14 mouse cellular contexts compared by ENCODE assay signal in the genomic region with DNA sequence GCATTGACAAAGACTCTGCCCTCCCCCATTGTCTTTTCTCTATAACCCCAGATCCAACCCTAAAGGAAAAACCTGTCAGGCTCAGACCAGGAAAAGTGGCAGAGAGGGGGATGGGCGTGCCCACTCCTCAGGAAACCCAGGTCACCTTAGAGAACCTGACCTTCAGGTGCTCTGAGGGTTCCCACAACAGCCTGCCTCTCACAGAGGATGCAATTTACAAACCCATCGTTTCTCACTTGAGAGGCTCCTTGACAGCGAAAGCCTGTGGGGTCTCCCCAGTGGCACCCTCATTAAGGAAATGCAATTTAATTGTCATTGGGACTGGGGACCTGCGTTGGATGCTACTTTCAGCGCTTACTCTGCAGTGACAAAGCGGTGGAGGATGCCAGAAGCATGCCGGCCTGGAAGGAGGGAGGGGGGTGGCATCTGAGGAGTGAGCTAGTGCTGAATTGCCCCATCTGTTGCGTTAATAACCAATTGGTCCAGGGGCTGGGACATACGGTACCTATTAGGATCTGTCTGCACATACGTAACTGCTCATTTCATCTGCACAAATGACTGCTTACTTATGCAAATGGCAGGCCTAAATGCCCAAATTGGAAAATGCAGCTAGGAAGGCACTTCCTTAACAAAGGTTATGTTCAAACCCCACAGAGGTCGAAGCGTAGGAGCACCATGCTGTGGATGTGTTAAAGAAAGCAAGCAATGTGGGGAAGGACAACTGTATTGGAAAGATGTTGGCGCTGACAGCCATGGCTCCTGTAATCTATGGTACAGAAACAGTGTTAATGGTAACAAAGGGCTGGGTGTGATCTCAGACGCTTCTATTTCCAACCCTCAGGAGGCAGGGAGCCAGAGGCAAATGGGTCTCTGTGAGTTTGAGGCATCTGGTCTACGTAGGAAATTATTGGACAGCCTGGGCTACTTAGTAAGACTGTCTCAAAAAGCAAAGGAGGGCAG. TPM values are rescaled to one million over a fixed set of nuclear protein-coding genes. Genes with fewer than 3 reads are reported as not detected.
DNase-seq lines count a peak whose midpoint lies in the region; ATAC-seq and TF ChIP-seq lines count a peak whose summit lies in the region.
"Had no signal": no experiment of that assay in that cellular context is flagged by ENCODE, and none has a peak within 500 bp of the region (broad histone marks: within the 10 kb centered on the region; RNA-seq: fewer than 3 reads in every experiment).

No protein-coding gene starts in this region.

- no peaks in the 10 kb centered on the region for H3K27me3 ChIP-seq in forebrain, embryonic 11.5 days (ENCODE audit: control insufficient read depth, insufficient read depth, low read length)
- H3K27me3 ChIP-seq in forebrain, embryonic 10.5 days (ENCODE audit: poor library complexity, severe bottlenecking): no peaks in the 10 kb centered on the region
- H3K27me3 ChIP-seq in embryonic facial prominence, embryonic 14.5 days (replicated peaks; ENCODE audit: control insufficient read depth, insufficient read depth, low read length): no peaks in the 10 kb centered on the region
- H3K27me3 ChIP-seq in hindbrain, embryonic 15.5 days: no peaks in the 10 kb centered on the region
- no peaks in the 10 kb centered on the region for H3K27me3 ChIP-seq in midbrain, postnatal 0 days (ENCODE audit: insufficient read depth, low read length)
- H3K27me3 ChIP-seq in intestine, embryonic 16.5 days (replicated peaks; ENCODE audit: control insufficient read depth, insufficient read depth, low read length): no peaks in the 10 kb centered on the region
- H3K27me3 ChIP-seq in lung, postnatal 0 days (replicated peaks; ENCODE audit: insufficient read depth, low read length): no peaks in the 10 kb centered on the region
- H3K27me3 ChIP-seq: liver, embryonic 15.5 days had no signal

- no peaks in the 10 kb centered on the region for H3K9me3 ChIP-seq in forebrain, embryonic 11.5 days (ENCODE audit: control insufficient read depth, low read length)
- H3K9me3 ChIP-seq in forebrain, embryonic 10.5 days: no peaks in the 10 kb centered on the region
- H3K9me3 ChIP-seq in embryonic facial prominence, embryonic 14.5 days (ENCODE audit: control insufficient read depth, low read length): no peaks in the 10 kb centered on the region
- H3K9me3 ChIP-seq in hindbrain, embryonic 15.5 days: no peaks in the 10 kb centered on the region
- H3K9me3 ChIP-seq in midbrain, postnatal 0 days (ENCODE audit: low read length): no peaks in the 10 kb centered on the region
- no peaks in the 10 kb centered on the region for H3K9me3 ChIP-seq in intestine, embryonic 16.5 days (ENCODE audit: control insufficient read depth, low read length)
- H3K9me3 ChIP-seq in lung, postnatal 0 days (ENCODE audit: low read length): no peaks in the 10 kb centered on the region
- H3K9me3 ChIP-seq: liver, embryonic 15.5 days had no signal

- H3K36me3 ChIP-seq in forebrain, embryonic 11.5 days (ENCODE audit: control insufficient read depth, insufficient read depth, low read length): no peaks in the 10 kb centered on the region
- H3K36me3 ChIP-seq in forebrain, embryonic 10.5 days (replicated peaks): no peaks in the 10 kb centered on the region
- H3K36me3 ChIP-seq in embryonic facial prominence, embryonic 14.5 days (ENCODE audit: control insufficient read depth, insufficient read depth, low read length): no peaks in the 10 kb centered on the region
- no peaks in the 10 kb centered on the region for H3K36me3 ChIP-seq in hindbrain, embryonic 15.5 days
- no peaks in the 10 kb centered on the region for H3K36me3 ChIP-seq in midbrain, postnatal 0 days (ENCODE audit: insufficient read depth, low read length)
- H3K36me3 ChIP-seq in intestine, embryonic 16.5 days (ENCODE audit: control insufficient read depth, insufficient read depth, low read length): no peaks in the 10 kb centered on the region
- H3K36me3 ChIP-seq in lung, postnatal 0 days (ENCODE audit: insufficient read depth, low read length): no peaks in the 10 kb centered on the region
- H3K36me3 ChIP-seq: liver, embryonic 15.5 days had no signal

- TF ChIP-seq EP300 in lung, postnatal 0 days (IDR thresholded peaks at IDR 0.05): no peak

- H3K4me2 ChIP-seq in forebrain, embryonic 11.5 days (ENCODE audit: low read depth, low read length, severe bottlenecking): no peak overlapping the region
- no peak overlapping the region for H3K4me2 ChIP-seq in embryonic facial prominence, embryonic 14.5 days (ENCODE audit: low read depth, low read length)
- H3K4me2 ChIP-seq in hindbrain, embryonic 15.5 days: 0 out of 2 replicates have a peak overlapping the region, but pooled peaks have one; percentile 6
- H3K4me2 ChIP-seq in midbrain, postnatal 0 days (ENCODE audit: low read depth, low read length, poor library complexity, severe bottlenecking): no peak overlapping the region
- no peak overlapping the region for H3K4me2 ChIP-seq in intestine, embryonic 16.5 days (ENCODE audit: low read depth, low read length)
- H3K4me2 ChIP-seq in lung, postnatal 0 days (replicated peaks; ENCODE audit: low read depth, low read length): no peak overlapping the region
- H3K4me2 ChIP-seq: liver, embryonic 15.5 days had no signal

- H3K27ac ChIP-seq in forebrain, embryonic 11.5 days (ENCODE audit: low read depth, low read length): peak overlapping the region; percentile 59; the same call in 1 of the 2 replicates
- no peak overlapping the region for H3K27ac ChIP-seq in forebrain, embryonic 10.5 days
- H3K27ac ChIP-seq in embryonic facial prominence, embryonic 14.5 days (replicated peaks; ENCODE audit: low read depth, low read length): no peak overlapping the region
- peak overlapping the region; percentile 70 for H3K27ac ChIP-seq in hindbrain, embryonic 15.5 days (replicated peaks)
- H3K27ac ChIP-seq in midbrain, postnatal 0 days (ENCODE audit: low read depth, low read length): no peak overlapping the region
- H3K27ac ChIP-seq in intestine, embryonic 16.5 days (ENCODE audit: low read length): no peak overlapping the region
- H3K27ac ChIP-seq in lung, postnatal 0 days (ENCODE audit: low read length): no peak overlapping the region
- H3K27ac ChIP-seq: liver, embryonic 15.5 days had no signal

- H3K4me3 ChIP-seq in forebrain, embryonic 11.5 days (ENCODE audit: low read depth, low read length): no peak overlapping the region
- H3K4me3 ChIP-seq in forebrain, embryonic 10.5 days: no peak overlapping the region
- H3K4me3 ChIP-seq in embryonic facial prominence, embryonic 14.5 days (ENCODE audit: low read depth, low read length): no peak overlapping the region
- no peak overlapping the region for H3K4me3 ChIP-seq in hindbrain, embryonic 15.5 days
- no peak overlapping the region for H3K4me3 ChIP-seq in midbrain, postnatal 0 days (ENCODE audit: low read depth, low read length)
- no peak overlapping the region for H3K4me3 ChIP-seq in intestine, embryonic 16.5 days (ENCODE audit: low read length)
- H3K4me3 ChIP-seq in lung, postnatal 0 days (ENCODE audit: low read depth, low read length): no peak overlapping the region
- H3K4me3 ChIP-seq: liver, embryonic 15.5 days had no signal

- peak; percentile 77 for ATAC-seq in forebrain, embryonic 11.5 days (replicated peaks; ENCODE audit: low FRiP score)
- peak; percentile 68 for ATAC-seq in embryonic facial prominence, embryonic 14.5 days (ENCODE audit: low read depth)
- peak; percentile 82 for ATAC-seq in hindbrain, embryonic 15.5 days (ENCODE audit: low FRiP score, low read depth)
- peak; percentile 32; the same call in 1 of the 2 replicates for ATAC-seq in midbrain, postnatal 0 days (ENCODE audit: low FRiP score)
- ATAC-seq in intestine, embryonic 16.5 days: no peak
- no peak for ATAC-seq in lung, postnatal 0 days
- ATAC-seq: Patski had no signal

- H3K9ac ChIP-seq in forebrain, embryonic 11.5 days (ENCODE audit: low read length): no peak overlapping the region; the same call in 1 of the 2 replicates
- H3K9ac ChIP-seq in embryonic facial prominence, embryonic 14.5 days (ENCODE audit: low read depth, low read length): no peak overlapping the region
- H3K9ac ChIP-seq in hindbrain, embryonic 15.5 days: no peak overlapping the region
- H3K9ac ChIP-seq in midbrain, postnatal 0 days (replicated peaks; ENCODE audit: low read length, poor library complexity, severe bottlenecking): no peak overlapping the region
- no peak overlapping the region for H3K9ac ChIP-seq in intestine, embryonic 16.5 days (ENCODE audit: low read depth, low read length)
- no peak overlapping the region for H3K9ac ChIP-seq in lung, postnatal 0 days (replicated peaks; ENCODE audit: low read depth)
- H3K9ac ChIP-seq: liver, embryonic 15.5 days had no signal

- peaks cover 12% of the 10 kb centered on the region for H3K4me1 ChIP-seq in forebrain, embryonic 11.5 days (replicated peaks; ENCODE audit: control insufficient read depth, insufficient read depth, low read length)
- H3K4me1 ChIP-seq in forebrain, embryonic 10.5 days: peaks cover 43% of the 10 kb centered on the region
- 0 out of 2 replicates have a peak, but pooled peaks cover 4% of the 10 kb centered on the region for H3K4me1 ChIP-seq in embryonic facial prominence, embryonic 14.5 days (ENCODE audit: control insufficient read depth, insufficient read depth, low read length)
- H3K4me1 ChIP-seq in hindbrain, embryonic 15.5 days (replicated peaks): peaks cover 32% of the 10 kb centered on the region
- H3K4me1 ChIP-seq in midbrain, postnatal 0 days (ENCODE audit: insufficient read depth, low read length): 0 out of 2 replicates have a peak, but pooled peaks cover 7% of the 10 kb centered on the region
- H3K4me1 ChIP-seq in intestine, embryonic 16.5 days (ENCODE audit: control insufficient read depth, insufficient read depth, low read length): no peaks in the 10 kb centered on the region
- H3K4me1 ChIP-seq in lung, postnatal 0 days (ENCODE audit: insufficient read depth, low read depth, low read length): no peaks in the 10 kb centered on the region
- H3K4me1 ChIP-seq: liver, embryonic 15.5 days had no signal

- TF ChIP-seq CTCF in midbrain, postnatal 0 days (IDR thresholded peaks at IDR 0.05): no peak
- TF ChIP-seq CTCF in lung, postnatal 0 days (IDR thresholded peaks at IDR 0.05): no peak

- peak; percentile 69 for DNase-seq in forebrain, embryonic 11.5 days (ENCODE audit: low spot score)
- no peak for DNase-seq in forebrain, embryonic 10.5 days (ENCODE audit: extremely low spot score, low spot score)
- DNase-seq in embryonic facial prominence, embryonic 14.5 days (ENCODE audit: low spot score): peak; percentile 63
- peak; percentile 82 for DNase-seq in midbrain, postnatal 0 days (ENCODE audit: low spot score)
- no peak for DNase-seq in liver
- DNase-seq in lung, postnatal 0 days (ENCODE audit: low spot score): no peak

- WGBS in forebrain, embryonic 11.5 days: 60% methylated on average over 15 of the region's 15 CpGs
- WGBS in forebrain, embryonic 10.5 days: 77% methylated on average over 15 of the region's 15 CpGs
- 48% methylated on average over 15 of the region's 15 CpGs for WGBS in embryonic facial prominence, embryonic 14.5 days
- WGBS in hindbrain, embryonic 15.5 days: 34% methylated on average over 15 of the region's 15 CpGs
- 55% methylated on average over 15 of the region's 15 CpGs for WGBS in midbrain, postnatal 0 days
- WGBS in intestine, embryonic 16.5 days: 66% methylated on average over 15 of the region's 15 CpGs
- 75% methylated on average over 15 of the region's 15 CpGs for WGBS in lung, postnatal 0 days

RNA-seq across cellular contexts. Expression of a gene that starts 58.2 kb away (rescaled TPM):
- not detected in 2 replicates for polyA plus RNA-seq in forebrain, embryonic 11.5 days (2014; fragmentation: Nextera tagmentation; extraction: Ambion mirVana)
- not detected in 2 replicates for polyA plus RNA-seq in forebrain, embryonic 10.5 days (2016; fragmentation: Nextera tagmentation; extraction: Ambion mirVana)
- 0.14 and 0.22 TPM in 2 replicates for polyA plus RNA-seq in embryonic facial prominence, embryonic 14.5 days (2014; fragmentation: Nextera tagmentation; extraction: Ambion mirVana)
- polyA plus RNA-seq in hindbrain, embryonic 15.5 days (2015; fragmentation: Nextera tagmentation; extraction: Ambion mirVana): not detected in 2 replicates
- total RNA-seq in midbrain, postnatal 0 days (2014; rRNA removed): 0.33 TPM in 1 of 2 replicates, not detected in the other
- polyA plus RNA-seq in midbrain, postnatal 0 days (2015; fragmentation: Nextera tagmentation; extraction: Ambion mirVana): 0.04 TPM in 1 of 2 replicates, not detected in the other
- polyA plus RNA-seq in intestine, embryonic 16.5 days (2015; fragmentation: Nextera tagmentation; extraction: Ambion mirVana): 0.02 and 0.11 TPM in 2 replicates
- 0.05 TPM in 1 of 2 replicates, not detected in the other for polyA plus RNA-seq in lung, postnatal 0 days (2015; fragmentation: Nextera tagmentation; extraction: Ambion mirVana)
- total RNA-seq: layer of hippocampus, postnatal 14 days had no signal
- polyA plus RNA-seq: C2C12; frontal cortex, adult 2 months; intestine, embryonic 14.5 days; Patski had no signal

Comparison
In these comparisons a context has a peak if more than half of its experiments do, and no peak if none do; other contexts are left out.
1. DNase-seq: peak in forebrain, embryonic 11.5 days (single experiment), embryonic facial prominence, embryonic 14.5 days (single experiment) and midbrain, postnatal 0 days (single experiment); none in forebrain, embryonic 10.5 days (single experiment), liver (single experiment) and lung, postnatal 0 days (single experiment).
2. H3K27ac ChIP-seq: peak in forebrain, embryonic 11.5 days (single experiment) and hindbrain, embryonic 15.5 days (single experiment); none in forebrain, embryonic 10.5 days (single experiment), embryonic facial prominence, embryonic 14.5 days (single experiment), midbrain, postnatal 0 days (single experiment), intestine, embryonic 16.5 days (single experiment) and lung, postnatal 0 days (single experiment).
3. ATAC-seq: peak in forebrain, embryonic 11.5 days (single experiment), embryonic facial prominence, embryonic 14.5 days (single experiment), hindbrain, embryonic 15.5 days (single experiment) and midbrain, postnatal 0 days (single experiment); none in intestine, embryonic 16.5 days (single experiment) and lung, postnatal 0 days (single experiment).